Comparison of ENCODE assay signal across 8 mouse cellular contexts in genomic region chr8:124677486-124677885, GRCm38 (mm10). TPM values are rescaled to one million over a fixed set of nuclear protein-coding genes. Genes with fewer than 3 reads are reported as not detected.
A peak's percentile ranks its signal among the peaks of the same experiment; 100 is the strongest.
DNase-seq lines count a peak whose midpoint lies in the region; ATAC-seq and TF ChIP-seq lines count a peak whose summit lies in the region.

No protein-coding gene starts in this region.

- peak overlapping the region; percentile 71 for H3K27ac ChIP-seq in embryonic facial prominence, embryonic 13.5 days
- no peak overlapping the region for H3K27ac ChIP-seq in limb, embryonic 11.5 days (replicated peaks; ENCODE audit: low read depth, low read length)
- H3K27ac ChIP-seq in midbrain, postnatal 0 days (ENCODE audit: low read depth, low read length): peak overlapping the region; percentile 80

- no peaks in the 10 kb centered on the region for H3K9me3 ChIP-seq in embryonic facial prominence, embryonic 13.5 days
- no peaks in the 10 kb centered on the region for H3K9me3 ChIP-seq in limb, embryonic 11.5 days (ENCODE audit: control insufficient read depth, low read length)
- no peaks in the 10 kb centered on the region for H3K9me3 ChIP-seq in midbrain, postnatal 0 days (ENCODE audit: low read length)

- peak; percentile 99 for TF ChIP-seq CTCF in midbrain, postnatal 0 days (IDR thresholded peaks at IDR 0.05)

- peaks cover 79% of the 10 kb centered on the region for H3K36me3 ChIP-seq in embryonic facial prominence, embryonic 13.5 days
- H3K36me3 ChIP-seq in limb, embryonic 11.5 days (ENCODE audit: control insufficient read depth, insufficient read depth, low read length): peaks cover 2% of the 10 kb centered on the region
- H3K36me3 ChIP-seq in midbrain, postnatal 0 days (ENCODE audit: insufficient read depth, low read length): peaks cover 58% of the 10 kb centered on the region
- no peaks in the 10 kb centered on the region; the same call in none of the 2 replicates for H3K36me3 ChIP-seq in splenic B cell, adult 2 months (ENCODE audit: control insufficient read depth, insufficient read depth, low read length, poor library complexity, severe bottlenecking)

- no peak overlapping the region for H3K4me2 ChIP-seq in embryonic facial prominence, embryonic 13.5 days
- no peak overlapping the region for H3K4me2 ChIP-seq in limb, embryonic 11.5 days (ENCODE audit: low read depth, severe bottlenecking)
- H3K4me2 ChIP-seq in midbrain, postnatal 0 days (ENCODE audit: low read depth, low read length, poor library complexity, severe bottlenecking): no peak overlapping the region

- peak overlapping the region; percentile 62 for H3K9ac ChIP-seq in embryonic facial prominence, embryonic 13.5 days
- H3K9ac ChIP-seq in limb, embryonic 11.5 days (ENCODE audit: low read length): no peak overlapping the region
- peak overlapping the region; percentile 40 for H3K9ac ChIP-seq in midbrain, postnatal 0 days (replicated peaks; ENCODE audit: low read length, poor library complexity, severe bottlenecking)

- peak; percentile 54 to 55 for DNase-seq in B cell, adult 2 months
- peak; percentile 82 to 86 for DNase-seq in adrenal gland, postnatal 36 days
- DNase-seq in heart, adult 18-20 months: peak; percentile 76 to 89
- DNase-seq in kidney, adult 8-10 months: peak; percentile 76 to 84
- peak; percentile 84 for DNase-seq in limb, embryonic 11.5 days (ENCODE audit: low spot score)
- peak; percentile 97 for DNase-seq in midbrain, postnatal 0 days (ENCODE audit: low spot score)
- DNase-seq in splenic B cell, adult 2 months (ENCODE audit: low read depth, low spot score): peak; percentile 60

- H3K4me1 ChIP-seq in embryonic facial prominence, embryonic 13.5 days: peaks cover 7% of the 10 kb centered on the region
- H3K4me1 ChIP-seq in limb, embryonic 11.5 days (ENCODE audit: control insufficient read depth, insufficient read depth, low read length): no peaks in the 10 kb centered on the region
- 0 out of 2 replicates have a peak, but pooled peaks cover 3% of the 10 kb centered on the region for H3K4me1 ChIP-seq in midbrain, postnatal 0 days (ENCODE audit: insufficient read depth, low read length)

- no peaks in the 10 kb centered on the region for H3K27me3 ChIP-seq in embryonic facial prominence, embryonic 13.5 days
- no peaks in the 10 kb centered on the region for H3K27me3 ChIP-seq in limb, embryonic 11.5 days (ENCODE audit: control insufficient read depth, insufficient read depth, low read length)
- H3K27me3 ChIP-seq in midbrain, postnatal 0 days (ENCODE audit: insufficient read depth, low read length): no peaks in the 10 kb centered on the region
- H3K27me3 ChIP-seq in splenic B cell, adult 2 months (ENCODE audit: control insufficient read depth, insufficient read depth, low read length, poor library complexity, severe bottlenecking): no peaks in the 10 kb centered on the region

- 47% methylated on average over 12 of the region's 12 CpGs for WGBS in embryonic facial prominence, embryonic 13.5 days
- 60% methylated on average over 12 of the region's 12 CpGs for WGBS in limb, embryonic 11.5 days
- 42% methylated on average over 12 of the region's 12 CpGs for WGBS in midbrain, postnatal 0 days

- H3K4me3 ChIP-seq in embryonic facial prominence, embryonic 13.5 days: no peak overlapping the region
- no peak overlapping the region for H3K4me3 ChIP-seq in limb, embryonic 11.5 days (ENCODE audit: low read depth, low read length)
- no peak overlapping the region for H3K4me3 ChIP-seq in midbrain, postnatal 0 days (ENCODE audit: low read depth, low read length)

- peak; percentile 72; the same call in 1 of the 2 replicates for ATAC-seq in embryonic facial prominence, embryonic 13.5 days (ENCODE audit: insufficient number of reproducible peaks, insufficient read depth, low FRiP score, low TSS enrichment, low read depth)
- no peak for ATAC-seq in limb, embryonic 11.5 days (ENCODE audit: insufficient number of reproducible peaks, low FRiP score, low TSS enrichment, low read depth)
- ATAC-seq in midbrain, postnatal 0 days (ENCODE audit: low FRiP score): peak; percentile 88

RNA-seq across cellular contexts. Expression of gene 2310022B05Rik, which starts 14.3 kb away (rescaled TPM):
- 10 to 100 TPM; 38.9 to 47.8 TPM for total RNA-seq in adrenal gland, postnatal 36 days (2021)
- polyA plus RNA-seq in embryonic facial prominence, embryonic 13.5 days (2015; fragmentation: Nextera tagmentation; extraction: Ambion mirVana): 29.0 and 29.9 TPM in 2 replicates
- total RNA-seq in heart, adult 18-20 months (2021): 10 to 100 TPM; 50.8 to 70.0 TPM
- 28.2 and 30.4 TPM in 2 replicates for polyA plus RNA-seq in limb, embryonic 11.5 days (2014; fragmentation: Nextera tagmentation; extraction: Ambion mirVana)
- 87.6 and 88.0 TPM in 2 replicates for total RNA-seq in midbrain, postnatal 0 days (2014; rRNA removed)
- polyA plus RNA-seq in midbrain, postnatal 0 days (2015; fragmentation: Nextera tagmentation; extraction: Ambion mirVana): 30.1 and 31.4 TPM in 2 replicates

RNA-seq across cellular contexts. Expression of gene Ttc13, which starts 44.3 kb away (rescaled TPM):
- 10 to 100 TPM; 39.8 to 41.5 TPM for total RNA-seq in adrenal gland, postnatal 36 days (2021)
- 39.5 and 39.6 TPM in 2 replicates for polyA plus RNA-seq in embryonic facial prominence, embryonic 13.5 days (2015; fragmentation: Nextera tagmentation; extraction: Ambion mirVana)
- total RNA-seq in heart, adult 18-20 months (2021): 10 to 100 TPM; 14.7 to 15.0 TPM
- 49.5 and 53.9 TPM in 2 replicates for polyA plus RNA-seq in limb, embryonic 11.5 days (2014; fragmentation: Nextera tagmentation; extraction: Ambion mirVana)
- 64.8 and 76.5 TPM in 2 replicates for total RNA-seq in midbrain, postnatal 0 days (2014; rRNA removed)
- polyA plus RNA-seq in midbrain, postnatal 0 days (2015; fragmentation: Nextera tagmentation; extraction: Ambion mirVana): 64.0 and 66.5 TPM in 2 replicates

RNA-seq across cellular contexts. Expression of gene Arv1, which starts 44.5 kb away (rescaled TPM):
- total RNA-seq in adrenal gland, postnatal 36 days (2021): 1 to 10 TPM; 8.7 to 9.8 TPM
- polyA plus RNA-seq in embryonic facial prominence, embryonic 13.5 days (2015; fragmentation: Nextera tagmentation; extraction: Ambion mirVana): 27.0 and 30.1 TPM in 2 replicates
- 1 to 10 TPM; 3.6 to 4.0 TPM for total RNA-seq in heart, adult 18-20 months (2021)
- 27.3 and 30.5 TPM in 2 replicates for polyA plus RNA-seq in limb, embryonic 11.5 days (2014; fragmentation: Nextera tagmentation; extraction: Ambion mirVana)
- 22.5 and 25.4 TPM in 2 replicates for total RNA-seq in midbrain, postnatal 0 days (2014; rRNA removed)
- polyA plus RNA-seq in midbrain, postnatal 0 days (2015; fragmentation: Nextera tagmentation; extraction: Ambion mirVana): 35.2 and 35.7 TPM in 2 replicates
